Mouse (Mus musculus): ENCODE results near the gene Ap5s1.
"Not testable (repeated sequence)": the region's sequence is repeated elsewhere in the genome, so short reads cannot be mapped to it uniquely, and the experiment has no call there.

Ap5s1 gene

DNA sequence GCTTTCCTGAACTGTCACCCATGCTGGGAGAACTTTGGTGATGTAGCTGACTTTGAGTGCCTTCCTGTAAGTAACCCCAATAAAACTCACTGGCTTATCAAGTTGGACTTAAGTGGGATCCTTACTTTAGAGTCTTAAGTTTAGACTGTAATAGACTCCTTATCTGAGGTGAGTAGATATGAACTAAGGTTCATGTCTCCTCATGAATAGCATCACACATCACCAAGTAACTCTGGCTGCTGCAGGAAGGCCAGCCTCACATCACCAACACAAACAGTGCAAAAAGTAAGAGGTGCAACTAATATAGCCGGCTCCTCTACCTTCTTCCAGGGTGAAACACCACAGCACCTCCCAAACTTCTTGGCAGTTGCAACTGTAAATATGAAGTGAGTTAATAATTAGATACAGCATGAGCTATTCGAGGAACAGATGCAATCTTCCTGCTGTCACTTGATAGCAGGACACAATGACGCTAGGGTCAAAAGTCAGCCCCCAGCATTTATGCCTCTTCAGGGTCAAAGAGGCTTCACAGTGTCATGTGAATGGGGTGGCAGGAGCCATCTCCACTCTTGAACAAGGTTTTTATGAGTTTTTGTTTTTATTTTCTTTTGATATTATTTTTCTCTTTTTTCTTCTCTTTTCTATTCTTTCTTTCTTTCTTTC, 15.1 kb downstream of the Ap5s1 start:
- DNase-seq (ENCODE audit: low spot score), result no peak

GRCm38 (mm10) chr2:131222562-131222961, 15.7 kb downstream of the Ap5s1 start:
- DNase-seq (ENCODE audit: low spot score), result no peak

GRCm38 (mm10) chr2:131223569-131223968, 16.7 kb downstream of the Ap5s1 start:
- peak; percentile 48 for DNase-seq (ENCODE audit: low spot score)

DNA sequence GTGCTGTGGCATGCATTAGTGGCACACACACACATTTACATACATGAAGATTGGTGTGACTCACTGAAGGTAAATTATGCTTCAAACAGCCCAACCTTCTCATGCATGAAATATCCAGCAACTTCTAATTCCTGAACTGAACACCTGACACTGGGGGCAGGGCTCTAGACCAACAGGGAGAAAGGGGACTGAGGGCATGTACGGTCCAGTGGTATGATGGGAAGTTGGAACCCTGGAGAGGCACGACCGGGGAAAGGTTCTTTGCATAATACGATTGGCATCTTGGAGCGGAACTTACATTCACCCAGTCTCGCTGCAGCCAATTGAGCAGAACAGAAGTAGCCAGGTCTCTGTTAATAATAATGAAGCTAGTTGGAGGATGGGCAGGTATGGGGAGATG, 18.3 kb downstream of the Ap5s1 start:
- no peak for DNase-seq (ENCODE audit: low spot score)

DNA sequence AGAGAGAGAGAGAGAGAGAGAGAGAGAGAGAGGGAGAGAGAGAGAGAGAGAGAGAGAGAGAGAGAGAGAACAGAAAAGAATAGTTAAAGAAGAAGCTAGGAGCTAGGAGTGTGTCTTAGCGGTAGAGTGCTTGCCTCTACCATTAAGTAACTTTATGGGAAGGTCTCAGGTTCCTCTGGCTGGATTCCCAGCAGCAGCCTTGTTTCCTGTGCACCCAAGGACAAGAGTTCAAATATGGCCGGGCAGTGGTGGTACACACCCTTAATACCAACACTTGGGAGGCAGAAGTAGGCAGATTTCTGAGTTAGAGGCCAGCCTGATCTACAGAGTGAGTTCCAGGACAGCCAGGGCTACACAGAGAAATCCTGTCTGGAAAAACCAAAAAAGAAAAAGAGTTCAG, 19.8 kb downstream of the Ap5s1 start:
- DNase-seq (ENCODE audit: low spot score), result not testable (repeated sequence)

- DNase-seq (ENCODE audit: low spot score), result no peak
Observed at GRCm38 (mm10) chr2:131227243-131227642, 20.4 kb downstream of the Ap5s1 start.

DNA sequence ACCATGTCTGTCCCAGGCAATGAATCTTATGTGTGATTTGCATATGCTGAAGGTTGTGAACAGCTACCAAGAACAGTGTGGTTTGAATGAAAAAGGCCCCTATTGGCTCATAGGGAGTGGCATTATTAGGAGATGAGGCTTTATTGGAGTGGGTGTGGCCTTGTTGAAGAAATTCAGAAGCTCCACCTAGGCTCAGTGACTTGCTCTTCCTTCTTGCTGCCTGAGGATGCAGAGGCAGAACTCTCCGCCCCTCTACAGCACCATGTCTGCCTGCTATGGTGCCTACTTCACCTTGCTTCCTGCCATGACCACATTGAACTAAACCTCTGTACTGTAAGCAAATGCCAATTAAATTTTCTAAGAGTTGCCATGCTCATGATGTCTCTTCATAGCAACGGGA, 25.7 kb downstream of the Ap5s1 start:
- DNase-seq (ENCODE audit: low spot score), result no peak

- peak; percentile 90 for DNase-seq (ENCODE audit: low spot score)
Observed at GRCm38 (mm10) chr2:131233307-131234126, 26.6 kb downstream of the Ap5s1 start, which contains the start of gene Mavs. Gene Mavs, plus strand, starts transcription at chr2:131234063.

DNA sequence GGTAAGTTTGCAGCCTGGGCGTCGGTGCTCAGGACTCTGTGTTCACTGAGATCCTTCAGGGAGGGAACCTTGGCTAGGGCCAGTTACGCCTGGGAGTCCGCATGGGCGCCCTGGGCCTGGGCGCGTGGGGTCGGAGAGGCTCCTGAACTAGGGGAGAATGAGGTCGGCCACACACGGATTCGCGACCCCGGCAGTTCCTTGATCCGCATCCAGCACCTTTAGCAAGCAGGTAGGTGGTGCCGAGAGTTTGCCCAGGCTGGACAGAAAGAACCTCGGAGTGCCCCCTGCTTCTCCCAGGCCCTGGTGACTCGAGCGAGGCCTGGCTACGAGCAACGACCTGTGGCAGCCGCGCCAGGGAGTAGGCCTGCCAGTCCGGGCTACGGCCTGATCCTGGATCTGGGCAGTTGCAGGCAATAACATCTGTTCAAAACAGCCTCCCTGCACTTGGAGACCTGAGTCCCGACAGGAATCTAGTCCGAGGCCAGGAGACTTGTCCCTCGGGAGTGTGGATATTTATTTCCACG, 27.3 kb downstream of the Ap5s1 start:
- DNase-seq (ENCODE audit: low spot score), result no peak

DNA sequence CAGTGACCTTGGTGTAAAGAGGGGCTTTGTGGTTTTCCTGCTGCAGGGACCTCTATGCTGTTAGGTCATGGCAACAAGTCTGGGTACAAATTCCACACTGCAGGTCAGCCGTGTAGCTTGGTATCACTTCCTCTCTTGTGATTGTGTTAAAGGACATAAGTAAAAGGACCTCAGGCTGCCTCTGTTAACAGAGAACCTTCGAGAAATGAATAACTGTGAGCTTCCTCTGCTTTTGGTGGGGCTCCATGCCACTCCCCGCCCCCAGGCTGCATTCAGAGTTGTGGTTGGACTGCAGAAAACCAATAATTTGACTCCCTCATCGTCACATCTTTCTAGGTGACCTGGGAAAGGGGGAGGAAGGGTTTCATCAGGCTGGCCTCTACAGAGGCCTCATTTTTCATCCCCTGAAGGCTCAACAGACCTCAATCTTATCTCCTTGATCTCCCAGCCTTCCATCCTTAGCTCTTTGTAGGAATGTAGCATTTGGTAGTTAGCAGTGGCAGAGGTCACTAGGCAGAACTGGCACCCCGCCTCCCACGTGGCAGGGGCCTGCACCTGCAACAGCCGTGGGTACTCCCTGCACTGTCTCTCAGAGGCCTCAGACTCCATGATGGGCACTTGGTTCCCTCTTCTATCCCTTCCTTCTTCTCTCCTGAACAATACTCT, 28.2 kb downstream of the Ap5s1 start:
- DNase-seq (ENCODE audit: low spot score), result no peak

DNA sequence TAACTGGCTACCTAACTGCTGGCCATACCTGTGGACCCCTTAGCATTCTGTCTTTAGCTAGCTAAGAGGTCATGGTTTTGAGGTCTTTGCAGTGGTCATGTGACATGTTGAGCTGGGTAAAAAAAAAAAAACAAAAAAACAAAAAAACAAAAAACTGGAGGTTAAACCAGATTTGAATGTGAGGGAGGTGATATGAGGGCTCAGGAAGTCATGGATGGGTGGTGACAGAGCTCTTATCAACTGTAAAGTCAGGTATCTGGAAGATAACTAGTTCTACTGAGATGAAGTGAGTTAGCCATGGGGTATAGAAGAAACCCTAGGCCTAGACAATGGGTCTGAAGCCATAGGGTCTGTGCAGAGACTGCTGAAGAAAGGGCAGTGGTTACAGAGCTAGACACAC, 35.3 kb downstream of the Ap5s1 start:
- DNase-seq (ENCODE audit: low spot score), result no peak

DNA sequence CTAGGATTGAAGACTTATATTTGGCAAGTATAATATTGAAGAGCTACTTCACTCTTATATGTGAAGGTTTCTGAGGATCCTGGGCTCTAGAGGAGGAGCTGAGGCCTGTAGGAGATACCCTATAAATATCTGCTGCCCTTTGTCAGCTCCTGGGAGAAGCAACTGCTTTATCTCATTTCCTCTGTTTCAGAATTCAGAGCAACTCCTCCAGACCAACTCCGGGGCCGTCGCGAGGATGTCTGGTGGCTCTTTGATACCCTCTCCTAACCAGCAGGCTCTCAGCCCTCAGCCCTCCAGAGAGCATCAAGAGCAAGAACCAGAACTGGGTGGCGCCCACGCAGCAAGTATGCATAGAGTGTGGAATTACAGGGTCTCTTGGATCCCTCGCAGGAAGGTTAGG, 36.1 kb downstream of the Ap5s1 start:
- no peak for DNase-seq (ENCODE audit: low spot score)

DNA sequence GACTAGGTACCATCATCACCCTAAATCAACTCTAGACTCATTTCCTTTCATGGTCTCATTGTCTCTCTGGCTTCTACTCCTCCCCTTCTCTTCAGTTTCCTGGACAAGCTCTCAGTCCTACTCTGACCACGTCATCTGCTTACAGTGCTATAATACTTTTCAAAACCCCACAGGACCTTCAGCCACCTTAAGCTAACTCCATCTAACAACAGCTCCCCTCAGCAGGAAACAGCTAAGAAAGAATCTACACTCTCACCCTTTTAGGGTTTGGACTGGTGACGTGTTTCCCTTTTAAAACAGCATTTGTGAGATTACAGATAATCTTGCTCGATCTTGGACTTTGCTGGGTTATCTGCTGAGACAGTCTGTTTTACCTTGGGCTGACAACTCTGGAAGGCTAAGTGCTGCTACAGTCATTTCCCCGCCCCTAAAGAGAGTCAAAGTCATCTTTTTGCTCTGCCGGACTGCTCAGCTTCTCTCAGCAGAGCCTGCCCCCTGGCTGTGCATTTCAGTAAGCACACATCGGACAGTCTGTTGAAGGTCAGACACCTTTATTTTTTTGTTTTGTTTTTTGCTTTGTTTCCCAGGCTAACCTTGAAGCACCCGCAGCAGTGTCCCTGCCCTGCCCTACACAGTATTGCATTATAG, 46.9 kb downstream of the Ap5s1 start:
- peak; percentile 53 for DNase-seq (ENCODE audit: low spot score)

DNA sequence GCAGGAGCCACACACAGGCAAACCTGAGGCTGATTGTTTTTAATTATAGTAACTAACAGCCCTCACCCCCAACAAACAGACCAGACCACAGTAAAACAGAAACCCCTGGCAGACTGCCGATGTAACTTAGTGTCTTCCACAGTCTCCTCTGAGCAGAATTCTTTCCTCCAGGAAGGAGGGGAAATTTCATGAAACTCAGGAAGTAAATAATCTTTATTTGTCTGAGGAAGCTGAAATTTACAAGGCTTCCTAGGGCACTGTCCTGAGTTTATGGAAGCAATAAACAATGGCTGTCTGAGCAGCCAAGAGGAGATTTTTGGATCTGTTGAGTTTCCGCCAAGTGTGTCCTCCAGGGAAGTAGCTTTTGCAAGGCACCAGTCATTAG, 47.4 kb downstream of the Ap5s1 start:
- DNase-seq (ENCODE audit: low spot score), result no peak

DNA sequence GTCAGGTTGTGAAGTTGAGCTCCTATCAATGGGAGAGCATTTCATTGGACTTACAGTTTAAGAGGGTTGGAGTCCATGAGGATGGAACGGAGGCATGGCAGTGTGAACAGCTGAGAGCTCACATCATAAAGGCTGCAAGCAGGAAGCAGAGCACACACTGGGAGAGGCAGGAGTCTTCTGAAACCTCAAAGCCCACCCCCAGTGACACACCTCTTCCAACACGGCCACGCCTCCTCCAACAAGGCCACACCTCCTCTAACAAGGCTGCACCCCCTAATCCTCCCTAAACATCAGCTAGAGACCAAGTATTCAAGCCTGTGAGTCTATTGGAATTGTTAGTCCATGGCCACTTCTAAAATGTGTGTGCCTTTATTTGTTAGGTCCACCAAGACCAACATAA, 48.9 kb downstream of the Ap5s1 start:
- no peak for DNase-seq (ENCODE audit: low spot score)

GRCm38 (mm10) chr2:131258693-131259092, 51.8 kb downstream of the Ap5s1 start:
- DNase-seq (ENCODE audit: low spot score), result no peak

- no peak for DNase-seq (ENCODE audit: low spot score)
Observed at GRCm38 (mm10) chr2:131260544-131261307, 53.8 kb downstream of the Ap5s1 start.

DNA sequence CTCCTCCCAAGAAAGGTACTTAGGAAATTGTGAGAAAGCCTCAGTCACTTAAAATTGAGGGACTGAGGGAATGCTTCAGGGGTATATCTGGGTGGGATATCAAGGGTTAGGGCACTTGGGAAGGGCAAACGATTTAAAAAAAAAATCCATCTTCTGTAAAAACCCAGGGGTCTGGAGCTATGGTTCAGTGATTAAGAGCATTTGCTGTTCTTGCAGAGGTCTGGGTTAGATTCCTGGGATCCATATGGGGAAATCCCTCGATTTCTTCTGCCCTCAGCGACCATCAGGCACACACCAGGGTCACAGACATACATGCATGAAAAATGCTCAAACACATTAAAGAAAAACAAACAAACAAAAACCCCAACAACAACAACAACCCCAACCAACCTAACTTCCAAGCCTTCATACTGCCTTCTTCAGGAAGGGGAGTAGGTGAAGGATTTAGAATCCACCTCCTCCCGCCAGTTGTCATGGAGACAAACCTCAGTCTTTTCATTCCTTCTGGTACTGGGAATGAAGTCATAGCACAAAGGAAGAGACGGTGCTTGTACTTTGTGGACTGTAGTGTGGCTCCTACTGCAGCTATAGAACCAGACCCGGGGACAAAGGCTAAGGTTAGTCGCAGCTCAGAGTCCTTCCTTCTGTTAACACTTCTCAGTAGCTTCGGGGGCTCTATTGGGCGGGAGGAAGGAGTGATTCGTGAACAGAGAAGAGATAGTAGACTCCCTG, 54.8 kb downstream of the Ap5s1 start:
- DNase-seq (ENCODE audit: low spot score), result no peak

DNA sequence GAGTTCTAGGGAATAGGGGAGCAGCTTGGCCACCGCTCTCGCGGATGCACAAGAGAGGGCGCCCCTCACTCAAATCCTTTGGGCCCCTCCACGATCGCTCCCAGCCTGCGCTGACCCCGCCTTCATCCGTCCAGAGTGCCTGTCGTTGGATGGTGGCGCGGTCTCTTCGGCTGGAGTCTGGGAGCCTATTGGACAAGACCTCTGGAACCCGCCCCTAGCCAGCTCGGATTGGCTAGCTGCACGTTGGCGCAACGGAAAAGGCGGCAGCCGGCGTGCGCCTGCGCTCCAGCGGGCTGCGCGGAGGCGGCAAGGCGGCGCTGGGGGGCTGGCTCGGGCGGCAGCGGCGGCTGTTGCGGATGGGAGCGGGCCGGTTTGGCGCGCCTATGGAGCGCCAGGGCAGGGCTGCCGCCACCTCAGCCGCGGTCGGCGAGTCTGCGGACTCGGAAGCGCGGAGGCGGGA, 55.4 kb downstream of the Ap5s1 start, which contains the start of gene Pank2:
Gene Pank2, plus strand, starts transcription at position 283 of the 460 bp plus-strand sequence.
- peak; percentile 93 for DNase-seq (ENCODE audit: low spot score)
